Mouse (Mus musculus): ENCODE measurements around the gene Sorcs2. TPM values are rescaled to one million over a fixed set of nuclear protein-coding genes. Genes with fewer than 3 reads are reported as not detected.

Gene Sorcs2
- polyA plus RNA-seq, 1 experiment: 2.3 TPM

GRCm38 (mm10) chr5:36191876-36192275 lies 206.1 kb downstream of the Sorcs2 start:
- no peak for TF ChIP-seq POLR2A (IDR thresholded peaks at IDR 0.05; ENCODE audit: low read depth, low read length)
- TF ChIP-seq CTCF (IDR thresholded peaks at IDR 0.05; ENCODE audit: extremely low read depth, insufficient read depth, insufficient read length, insufficient replicate concordance): peak; percentile 6; the same call in 1 of the 2 replicates
- DNase-seq (ENCODE audit: low read depth in 1 of 2, low spot score in 2 of 2): peak in 1 of 2 experiments; percentile 15
- H3K36me3 ChIP-seq (ENCODE audit: control insufficient read depth, insufficient read depth, low read length): no peaks in the 10 kb centered on the region
- 82% methylated on average over 3 of the region's 3 CpGs for WGBS
- H3K4me1 ChIP-seq (ENCODE audit: control insufficient read depth, insufficient read depth, insufficient read length): no peaks in the 10 kb centered on the region
- no peaks in the 10 kb centered on the region for H3K27me3 ChIP-seq (ENCODE audit: control insufficient read depth, insufficient read depth, low read length)
- no peak overlapping the region for H3K4me3 ChIP-seq (ENCODE audit: extremely low read depth, insufficient read depth, insufficient read length)
- no peak overlapping the region for H3K27ac ChIP-seq (ENCODE audit: insufficient read depth, low read length)

DNA sequence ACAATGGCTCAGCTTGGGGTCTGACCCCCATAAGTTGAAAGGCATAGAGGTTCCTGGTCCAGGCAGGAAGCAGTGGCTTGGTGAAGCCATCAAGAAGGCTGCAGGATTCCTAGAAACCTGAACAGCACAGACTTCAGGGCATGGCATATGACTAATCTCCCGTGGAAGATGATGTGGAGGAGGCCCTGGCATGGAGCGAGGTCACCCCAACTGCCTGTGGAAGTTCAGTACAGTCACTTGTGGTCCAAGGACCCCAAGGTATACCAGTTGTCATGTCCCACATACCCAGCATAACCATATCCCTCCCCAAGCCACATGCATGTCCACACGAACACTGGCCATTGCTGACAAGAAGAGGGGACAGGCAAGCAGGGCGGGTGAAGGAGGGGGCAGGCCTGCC lies 206.7 kb downstream of the Sorcs2 start:
- H3K4me3 ChIP-seq (ENCODE audit: extremely low read depth, insufficient read depth, insufficient read length): no peak overlapping the region
- no peaks in the 10 kb centered on the region for H3K27me3 ChIP-seq (ENCODE audit: control insufficient read depth, insufficient read depth, low read length)
- DNase-seq (ENCODE audit: low read depth in 1 of 2, low spot score in 2 of 2): no peak
- no peak overlapping the region for H3K27ac ChIP-seq (ENCODE audit: insufficient read depth, low read length)
- WGBS: 81% methylated on average over 4 of the region's 4 CpGs
- H3K36me3 ChIP-seq (ENCODE audit: control insufficient read depth, insufficient read depth, low read length): no peaks in the 10 kb centered on the region
- H3K4me1 ChIP-seq (ENCODE audit: control insufficient read depth, insufficient read depth, insufficient read length): no peaks in the 10 kb centered on the region
- TF ChIP-seq CTCF (IDR thresholded peaks at IDR 0.05; ENCODE audit: extremely low read depth, insufficient read depth, insufficient read length, insufficient replicate concordance) (no peak), POLR2A (IDR thresholded peaks at IDR 0.05; ENCODE audit: low read depth, low read length) (no peak)

DNA sequence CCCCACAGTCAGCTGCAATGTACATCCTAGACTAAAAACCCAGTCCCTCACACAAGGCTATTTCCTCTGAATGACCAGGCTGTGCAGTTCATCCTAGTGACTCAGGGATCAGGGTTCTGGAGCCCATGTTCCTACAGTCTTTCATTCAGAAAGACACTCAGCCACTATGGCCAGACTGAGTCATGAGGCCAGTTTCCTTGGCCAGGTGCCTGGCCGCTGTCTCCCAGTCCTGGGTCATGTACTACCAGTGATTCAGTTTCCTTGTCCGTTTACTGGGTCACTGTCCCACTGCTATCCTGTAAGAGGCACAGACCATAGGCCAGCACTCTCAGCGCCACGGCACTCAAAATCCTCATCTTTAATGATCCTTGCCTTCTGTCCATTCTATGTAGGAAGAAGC lies 209.6 kb downstream of the Sorcs2 start:
- DNase-seq (ENCODE audit: low read depth in 1 of 2, low spot score in 2 of 2): no peak
- no peak overlapping the region for H3K4me3 ChIP-seq (ENCODE audit: extremely low read depth, insufficient read depth, insufficient read length)
- H3K4me1 ChIP-seq (ENCODE audit: control insufficient read depth, insufficient read depth, insufficient read length): no peaks in the 10 kb centered on the region
- no peaks in the 10 kb centered on the region for H3K36me3 ChIP-seq (ENCODE audit: control insufficient read depth, insufficient read depth, low read length)
- H3K27ac ChIP-seq (ENCODE audit: insufficient read depth, low read length): no peak overlapping the region
- no peaks in the 10 kb centered on the region for H3K27me3 ChIP-seq (ENCODE audit: control insufficient read depth, insufficient read depth, low read length)
- 93% methylated on average over 4 of the region's 4 CpGs for WGBS
- TF ChIP-seq CTCF (IDR thresholded peaks at IDR 0.05; ENCODE audit: extremely low read depth, insufficient read depth, insufficient read length, insufficient replicate concordance) (no peak), POLR2A (IDR thresholded peaks at IDR 0.05; ENCODE audit: low read depth, low read length) (no peak)

DNA sequence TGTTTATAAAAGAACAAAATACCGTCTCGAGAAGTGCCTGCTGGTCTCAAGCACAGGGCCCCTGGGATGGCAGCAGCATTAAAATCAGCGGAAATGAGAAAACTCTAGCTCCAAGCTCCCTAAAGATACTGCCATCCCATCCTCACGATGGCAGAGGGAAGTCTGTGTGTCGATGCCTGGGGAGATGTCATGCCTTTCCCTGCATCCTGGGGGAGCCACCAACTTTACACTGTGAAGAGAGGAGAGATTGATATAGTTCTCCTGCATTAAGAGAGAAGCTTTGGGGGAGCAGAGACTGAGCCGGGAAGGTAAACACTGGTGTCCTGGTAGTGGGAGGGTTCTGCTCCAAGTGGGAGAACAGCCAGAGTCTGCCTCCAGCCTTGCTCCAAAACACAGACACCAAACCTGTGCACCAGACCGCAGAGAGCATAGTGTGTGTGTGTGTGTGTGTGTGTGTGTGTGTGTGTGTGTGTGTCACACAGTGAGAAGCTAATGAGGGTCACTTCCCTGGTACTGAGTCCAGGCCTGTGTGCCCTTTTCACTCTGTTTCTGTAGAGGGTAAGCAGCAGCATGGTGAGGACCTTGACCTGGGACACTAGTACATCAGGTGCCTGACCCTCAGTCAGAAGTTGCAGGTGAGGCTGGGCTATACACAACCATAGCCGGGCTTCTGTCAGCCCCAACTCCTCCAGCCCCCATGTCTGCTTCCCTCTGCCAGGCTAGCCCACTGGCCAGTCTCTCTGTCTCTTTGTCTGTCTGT lies 211.5 kb downstream of the Sorcs2 start:
- no peak for DNase-seq (ENCODE audit: low read depth in 1 of 2, low spot score in 2 of 2)
- H3K4me1 ChIP-seq (ENCODE audit: control insufficient read depth, insufficient read depth, insufficient read length): no peaks in the 10 kb centered on the region
- H3K27me3 ChIP-seq (ENCODE audit: control insufficient read depth, insufficient read depth, low read length): no peaks in the 10 kb centered on the region
- no peak overlapping the region for H3K4me3 ChIP-seq (ENCODE audit: extremely low read depth, insufficient read depth, insufficient read length)
- no peaks in the 10 kb centered on the region for H3K36me3 ChIP-seq (ENCODE audit: control insufficient read depth, insufficient read depth, low read length)
- no peak overlapping the region for H3K27ac ChIP-seq (ENCODE audit: insufficient read depth, low read length)
- TF ChIP-seq CTCF (IDR thresholded peaks at IDR 0.05; ENCODE audit: extremely low read depth, insufficient read depth, insufficient read length, insufficient replicate concordance) (no peak), POLR2A (IDR thresholded peaks at IDR 0.05; ENCODE audit: low read depth, low read length) (no peak)
- WGBS: 77% methylated on average over 8 of the region's 8 CpGs

GRCm38 (mm10) chr5:36182326-36182725 lies 215.6 kb downstream of the Sorcs2 start:
- 91% methylated on average over 7 of the region's 7 CpGs for WGBS
- Histone ChIP-seq H3K4me3 (ENCODE audit: extremely low read depth, insufficient read depth, insufficient read length) (no peak overlapping the region), H3K27ac (ENCODE audit: insufficient read depth, low read length) (no peak overlapping the region)

DNA sequence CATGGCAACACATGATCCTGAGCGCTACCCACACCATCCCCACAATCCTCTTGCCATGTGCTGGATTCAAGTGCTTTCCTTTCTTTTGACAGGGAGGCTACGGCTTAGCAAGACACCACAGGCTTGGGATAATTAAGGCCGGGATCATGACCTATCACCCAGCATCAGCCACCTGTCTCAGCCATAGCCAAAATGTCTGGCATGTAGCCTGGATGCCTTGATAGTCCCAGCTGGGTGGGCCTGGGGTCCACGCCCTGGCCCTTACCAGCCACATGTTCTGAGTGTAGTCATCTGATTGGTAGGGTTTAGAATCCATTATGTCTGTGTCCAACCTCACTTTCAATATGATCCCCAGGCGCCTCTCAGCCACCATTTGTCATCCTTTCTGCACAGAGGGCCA lies 218.2 kb downstream of the Sorcs2 start:
- no peak overlapping the region for H3K27ac ChIP-seq (ENCODE audit: insufficient read depth, low read length)
- no peaks in the 10 kb centered on the region for H3K27me3 ChIP-seq (ENCODE audit: control insufficient read depth, insufficient read depth, low read length)
- no peak for DNase-seq (ENCODE audit: low read depth in 1 of 2, low spot score in 2 of 2)
- H3K36me3 ChIP-seq (ENCODE audit: control insufficient read depth, insufficient read depth, low read length): no peaks in the 10 kb centered on the region
- TF ChIP-seq POLR2A (IDR thresholded peaks at IDR 0.05; ENCODE audit: low read depth, low read length) (no peak), CTCF (IDR thresholded peaks at IDR 0.05; ENCODE audit: extremely low read depth, insufficient read depth, insufficient read length, insufficient replicate concordance) (no peak)
- no peak overlapping the region for H3K4me3 ChIP-seq (ENCODE audit: extremely low read depth, insufficient read depth, insufficient read length)
- WGBS: 90% methylated on average over 5 of the region's 5 CpGs
- no peaks in the 10 kb centered on the region; the same call in 1 of the 2 replicates for H3K4me1 ChIP-seq (ENCODE audit: control insufficient read depth, insufficient read depth, insufficient read length)

More at GRCm38 (mm10) chr5:36182326-36182725, 215.6 kb downstream of the Sorcs2 start:
- TF ChIP-seq POLR2A (IDR thresholded peaks at IDR 0.05; ENCODE audit: low read depth, low read length): no peak
- no peak for TF ChIP-seq CTCF (IDR thresholded peaks at IDR 0.05; ENCODE audit: extremely low read depth, insufficient read depth, insufficient read length, insufficient replicate concordance)
- no peak for DNase-seq (ENCODE audit: low read depth in 1 of 2, low spot score in 2 of 2)
- Histone ChIP-seq H3K36me3 (ENCODE audit: control insufficient read depth, insufficient read depth, low read length) (no peaks in the 10 kb centered on the region), H3K27me3 (ENCODE audit: control insufficient read depth, insufficient read depth, low read length) (no peaks in the 10 kb centered on the region), H3K4me1 (ENCODE audit: control insufficient read depth, insufficient read depth, insufficient read length) (no peaks in the 10 kb centered on the region; the same call in 1 of the 2 replicates)

- WGBS: 90% methylated on average over 3 of the region's 3 CpGs
- no peaks in the 10 kb centered on the region; the same call in 1 of the 2 replicates for H3K4me1 ChIP-seq (ENCODE audit: control insufficient read depth, insufficient read depth, insufficient read length)
- no peak overlapping the region for H3K27ac ChIP-seq (ENCODE audit: insufficient read depth, low read length)
- no peak for DNase-seq (ENCODE audit: low read depth in 1 of 2, low spot score in 2 of 2)
- no peaks in the 10 kb centered on the region for H3K36me3 ChIP-seq (ENCODE audit: control insufficient read depth, insufficient read depth, low read length)
- H3K27me3 ChIP-seq (ENCODE audit: control insufficient read depth, insufficient read depth, low read length): no peaks in the 10 kb centered on the region
- H3K4me3 ChIP-seq (ENCODE audit: extremely low read depth, insufficient read depth, insufficient read length): no peak overlapping the region
- TF ChIP-seq POLR2A (IDR thresholded peaks at IDR 0.05; ENCODE audit: low read depth, low read length): no peak
- TF ChIP-seq CTCF (IDR thresholded peaks at IDR 0.05; ENCODE audit: extremely low read depth, insufficient read depth, insufficient read length, insufficient replicate concordance): no peak
Measured at GRCm38 (mm10) chr5:36178785-36179184, 219.2 kb downstream of the Sorcs2 start.

Measured in spleen, adult 2 months (tissue).